Mouse (Mus musculus) v-Abl transformed pro-B cells (cell line): ENCODE results near the gene Susd3.

Source experiments
- in situ Hi-C, 2 experiments: fragments of 400-800 bp; cut with MboI; formaldehyde crosslinking; loops; one replicate each; pipeline ENCODE4 v1.15.1; 2025; ENCODE audit not compliant: unreplicated experiment in 2 of 2

Gene Susd3

DNA sequence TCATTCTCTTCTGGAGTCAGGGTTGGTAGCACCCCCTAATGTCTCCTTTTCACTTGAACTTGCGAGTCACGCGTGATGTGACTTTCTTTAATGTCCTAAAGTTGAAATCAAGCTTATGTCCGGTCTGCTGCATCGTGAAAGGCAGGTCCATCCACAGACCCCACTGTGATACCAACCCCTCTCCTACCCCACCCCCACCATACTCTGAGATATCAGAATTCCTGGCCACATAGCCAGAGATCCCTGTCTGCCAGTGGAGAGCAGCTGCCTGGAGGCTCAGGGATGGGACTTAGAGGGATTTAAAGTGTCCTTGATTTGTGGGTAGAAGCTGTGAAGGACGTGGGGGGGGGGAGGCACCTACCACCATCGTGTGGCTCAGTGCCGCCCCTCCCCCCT, at the start of gene Susd3:
Gene Susd3 (minus strand): TSS at position 240 of the 396 bp plus-strand sequence.
- in situ Hi-C loops, result loop anchor here in 1 of 2 experiments (5.0 kb wide), 1 partner anchor 39 kb away; no protein-coding TSS in a partner anchor

DNA sequence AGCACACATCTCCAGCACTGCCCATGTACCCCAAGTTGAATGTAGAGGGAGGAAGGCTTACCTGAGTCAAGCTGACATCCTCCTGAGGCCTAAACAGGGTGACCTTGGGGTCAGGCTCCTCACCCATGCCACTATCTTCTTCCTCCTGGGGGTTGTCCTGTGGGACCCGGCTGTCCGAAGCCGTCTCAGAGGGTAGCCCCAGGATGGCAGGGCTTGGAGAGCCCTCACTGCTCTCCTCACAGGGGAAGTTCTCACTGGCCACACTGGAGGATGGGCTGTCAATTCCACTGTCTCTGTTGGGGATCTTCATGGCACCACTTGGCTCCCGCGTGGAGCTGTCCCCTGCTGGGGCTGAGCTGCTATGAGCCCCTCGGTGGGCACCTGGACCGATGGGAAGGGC, 47.8 kb upstream of the Susd3 start:
- in situ Hi-C loops, result loop anchor here in 1 of 2 experiments (10.0 kb wide), 1 partner anchor 71 kb away; no protein-coding TSS in a partner anchor

GRCm38 (mm10) chr13:49294108-49294507, 45.6 kb upstream of the Susd3 start:
- in situ Hi-C loops, result loop anchor here in 1 of 2 experiments (10.0 kb wide), 1 partner anchor 69 kb away; no protein-coding TSS in a partner anchor

DNA sequence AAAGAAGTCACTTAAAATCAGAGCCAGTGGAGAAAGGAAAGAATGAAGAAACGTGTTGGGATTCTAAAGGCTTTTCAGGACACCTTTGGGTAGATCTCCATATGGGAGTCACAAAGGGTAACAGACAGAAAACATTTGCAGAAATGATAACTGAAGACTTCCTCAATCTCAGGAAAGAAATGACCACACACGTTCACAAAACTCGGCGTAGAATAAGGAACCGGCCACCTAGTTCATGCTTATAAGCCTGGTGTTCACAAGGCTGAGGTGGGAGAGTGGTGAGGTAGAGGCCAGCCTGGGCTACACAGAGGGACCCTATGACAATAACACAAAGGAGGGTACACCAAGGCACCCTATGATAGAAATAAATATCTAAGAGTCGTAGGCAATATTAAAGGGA, 43.4 kb upstream of the Susd3 start:
- in situ Hi-C loops, result loop anchor here in 1 of 2 experiments (10.0 kb wide), 1 partner anchor 67 kb away; no protein-coding TSS in a partner anchor

- in situ Hi-C loops, result loop anchor here in 1 of 2 experiments (10.0 kb wide), 1 partner anchor 67 kb away; no protein-coding TSS in a partner anchor
These were observed 42.9 kb upstream of the Susd3 start for GRCm38 (mm10) chr13:49291398-49291797.

- in situ Hi-C loops, result loop anchor here in 1 of 2 experiments (5.0 kb wide), 1 partner anchor 40 kb away; the partner anchor contains the start of gene Susd3
These were observed 38.7 kb upstream of the Susd3 start for GRCm38 (mm10) chr13:49287224-49287623.

- in situ Hi-C loops, result loop anchor here in 1 of 2 experiments (5.0 kb wide), 1 partner anchor 39 kb away; the partner anchor contains the start of gene Susd3
These were observed 38.2 kb upstream of the Susd3 start for GRCm38 (mm10) chr13:49286750-49287149.

DNA sequence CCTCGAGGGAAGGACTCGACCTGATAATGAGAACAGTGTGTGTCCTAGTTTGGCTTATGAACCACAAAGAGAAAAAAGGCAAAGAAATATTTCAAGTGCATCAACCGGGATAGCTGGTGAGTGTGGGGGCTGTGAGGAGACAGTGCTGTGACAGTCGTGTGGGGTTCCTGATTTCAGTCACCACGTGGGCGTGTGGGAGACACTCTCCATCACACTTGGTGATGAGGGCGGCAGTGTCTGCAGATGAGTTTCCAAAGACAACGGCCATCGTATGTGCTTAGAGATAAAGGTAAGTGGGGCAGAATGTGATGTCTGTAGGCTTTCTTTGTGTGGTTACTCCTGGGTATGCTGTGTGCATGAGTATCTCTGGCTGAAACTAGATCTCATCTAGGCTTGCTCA, 35.2 kb upstream of the Susd3 start:
- in situ Hi-C loops, result no loop called here

- in situ Hi-C loops, result no loop called here
These were observed 33.7 kb upstream of the Susd3 start for GRCm38 (mm10) chr13:49282168-49282567.

- in situ Hi-C loops, result no loop called here
These were observed 23.6 kb upstream of the Susd3 start for GRCm38 (mm10) chr13:49271831-49272765.

GRCm38 (mm10) chr13:49270500-49270899, 22.0 kb upstream of the Susd3 start:
- in situ Hi-C loops, result no loop called here

- in situ Hi-C loops, result loop anchor here in 1 of 2 experiments (10.0 kb wide), 1 partner anchor 53 kb away; the partner anchor contains the start of gene Card19
These were observed 19.1 kb upstream of the Susd3 start for GRCm38 (mm10) chr13:49267645-49268044.

GRCm38 (mm10) chr13:49260036-49260722, 11.7 kb upstream of the Susd3 start:
- in situ Hi-C loops, result loop anchor here in 1 of 2 experiments (10.0 kb wide), 1 partner anchor 45 kb away; the partner anchor contains the start of gene Card19

GRCm38 (mm10) chr13:49257819-49258313, 9.4 kb upstream of the Susd3 start:
- in situ Hi-C loops, result no loop called here

DNA sequence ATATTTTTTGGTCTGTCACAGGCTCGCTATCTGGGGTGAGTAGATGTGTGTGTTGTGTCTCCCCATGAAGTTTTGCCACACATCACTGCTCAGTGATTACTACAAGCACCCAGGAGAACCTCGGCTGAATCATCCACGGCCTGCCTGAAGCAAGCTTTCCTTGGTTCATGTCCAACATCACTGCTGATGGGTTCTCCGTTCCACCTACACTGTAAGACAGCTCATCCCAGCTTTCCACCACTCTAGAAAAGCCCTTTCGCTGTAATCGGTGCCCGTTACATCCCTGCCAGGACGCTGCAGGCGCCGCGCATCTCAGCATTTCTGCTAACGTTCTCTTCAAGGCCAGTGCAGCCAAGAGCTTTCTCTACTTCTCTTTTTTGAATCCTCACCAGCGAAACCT, 4.2 kb upstream of the Susd3 start:
- in situ Hi-C loops, result no loop called here

DNA sequence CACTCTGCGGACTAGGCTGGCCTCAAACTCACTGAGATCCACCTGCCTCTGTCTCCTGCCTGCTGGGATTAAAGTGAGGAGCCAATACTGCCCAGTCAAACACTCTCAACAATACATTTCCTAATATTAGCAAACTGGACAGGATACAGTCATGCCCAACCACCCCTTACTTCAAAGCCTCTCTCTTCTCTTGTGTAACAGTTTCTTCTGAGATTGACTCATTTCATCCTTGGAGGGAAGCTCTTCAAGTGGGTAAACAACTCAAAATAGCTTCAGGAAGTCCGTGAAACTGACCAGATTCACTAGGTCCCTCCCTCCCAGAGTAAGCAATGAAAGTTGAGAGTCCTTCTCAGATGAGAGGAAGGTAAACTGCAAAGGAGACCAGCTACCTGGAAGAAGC, 3.6 kb upstream of the Susd3 start:
- in situ Hi-C loops, result no loop called here

DNA sequence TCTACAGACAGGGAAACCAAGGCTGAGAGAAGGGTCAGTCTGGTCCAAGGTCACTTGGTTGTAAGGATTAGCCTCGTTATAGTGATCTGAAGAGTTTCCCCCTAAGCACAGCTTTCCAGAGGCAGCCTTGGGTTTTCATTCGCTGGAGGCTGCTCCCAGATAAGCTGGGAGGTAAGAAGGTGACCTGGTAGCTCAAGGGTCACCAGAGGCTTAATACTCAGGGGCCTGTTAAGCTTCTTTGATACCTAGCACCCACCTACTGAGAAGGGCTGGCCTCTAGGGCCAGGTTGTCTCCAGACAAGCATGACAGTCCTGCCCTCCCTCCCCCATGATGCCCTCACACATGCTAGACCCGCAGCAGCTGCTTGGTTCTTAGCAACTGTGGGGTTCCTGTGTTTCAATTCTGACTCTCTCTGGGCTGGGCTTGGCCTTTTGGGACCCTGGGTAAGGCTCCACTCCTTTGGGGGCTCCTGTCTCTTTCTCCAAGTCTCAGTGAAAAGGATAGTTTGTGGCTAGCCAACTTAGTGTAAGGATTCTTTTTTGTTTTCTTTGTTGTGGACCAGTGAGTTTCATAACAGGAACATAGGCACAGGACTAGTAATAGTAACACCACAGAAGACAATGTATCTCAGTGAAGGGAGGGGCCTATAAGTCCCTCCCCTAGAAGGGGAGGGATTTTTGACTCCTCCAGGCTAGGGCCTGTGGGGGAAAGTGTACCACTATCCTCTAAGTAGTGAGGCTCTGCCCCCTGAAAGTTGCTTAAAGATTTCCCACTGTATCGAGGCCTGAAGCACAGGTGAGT, 2.4 kb upstream of the Susd3 start:
- in situ Hi-C loops, result no loop called here

GRCm38 (mm10) chr13:49249634-49250033, 1.1 kb upstream of the Susd3 start:
- in situ Hi-C loops, result loop anchor here in 1 of 2 experiments (5.0 kb wide), 1 partner anchor 38 kb away; no protein-coding TSS in a partner anchor

GRCm38 (mm10) chr13:49248923-49249322, 417 bp upstream of the Susd3 start:
- in situ Hi-C loops, result loop anchor here in 1 of 2 experiments (5.0 kb wide), 1 partner anchor 38 kb away; no protein-coding TSS in a partner anchor
